Mouse (Mus musculus) midbrain, embryonic 12.5 days (tissue): ENCODE data around the gene Nqo2. TPM values are rescaled to one million over a fixed set of nuclear protein-coding genes. Genes with fewer than 3 reads are reported as not detected.
A peak's percentile ranks its signal among the peaks of the same experiment; 100 is the strongest.

ENCODE experiments used
- ATAC-seq: fragments of 200-750 bp; cut with Nextera tagmentation; 2 replicates; pipeline ENCODE4 v1.8.0; 2017; ENCODE audit warnings: low read depth, moderate TSS enrichment, moderate library complexity; ENCODE audit not compliant: low FRiP score
- H3K27ac ChIP-seq: fragments of 300-500 bp; sonication (generic); replicated peaks from 2 replicates; pipeline ENCODE4 v1.5.1; 2016; ENCODE audit warnings: mild to moderate bottlenecking
- H3K27me3 ChIP-seq: fragments of 300-500 bp; sonication (generic); 2 replicates; pipeline ENCODE4 v1.6.1; 2016; ENCODE audit warnings: mild to moderate bottlenecking
- H3K36me3 ChIP-seq: fragments of 300-500 bp; sonication (generic); 2 replicates; pipeline ENCODE4 v1.6.1; 2016
- H3K4me1 ChIP-seq: fragments of 300-500 bp; sonication (generic); 2 replicates; pipeline ENCODE4 v1.6.1; 2016
- H3K4me2 ChIP-seq: fragments of 300-500 bp; sonication (generic); replicated peaks from 2 replicates; pipeline ENCODE4 v1.6.1; 2016; ENCODE audit warnings: mild to moderate bottlenecking, moderate library complexity
- H3K4me3 ChIP-seq: fragments of 300-500 bp; sonication (generic); 2 replicates; pipeline ENCODE4 v1.5.1; 2016; ENCODE audit warnings: mild to moderate bottlenecking
- H3K9ac ChIP-seq: fragments of 300-500 bp; sonication (generic); replicated peaks from 2 replicates; pipeline ENCODE4 v1.6.1; 2016; ENCODE audit warnings: mild to moderate bottlenecking, moderate library complexity
- H3K9me3 ChIP-seq: fragments of 300-500 bp; sonication (generic); 2 replicates; pipeline ENCODE4 v1.6.1; 2016; ENCODE audit warnings: mild to moderate bottlenecking
- WGBS: fragments of 180-500 bp; shearing (Covaris S2); methylation state at CpG from one replicate; pipeline ENCODE4 v1.1.7; 2016; 5-methylcytosine and 5-hydroxymethylcytosine counted together
- polyA plus RNA-seq: library from polyadenylated mRNA; unstranded; fragments of >200 nt; fragmentation: Nextera tagmentation; extraction: Ambion mirVana; gene quantifications from 2 replicates; pipeline ENCODE4 v1.2.1, GENCODE M21; 2016

Nqo2 gene
- polyA plus RNA-seq, 1 experiment from 2014 or later = 11.9 TPM

- 77% methylated on average over 4 of the region's 4 CpGs for WGBS
Measured at GRCm38 (mm10) chr13:33951308-33952074, 13.0 kb upstream of the Nqo2 start.

DNA sequence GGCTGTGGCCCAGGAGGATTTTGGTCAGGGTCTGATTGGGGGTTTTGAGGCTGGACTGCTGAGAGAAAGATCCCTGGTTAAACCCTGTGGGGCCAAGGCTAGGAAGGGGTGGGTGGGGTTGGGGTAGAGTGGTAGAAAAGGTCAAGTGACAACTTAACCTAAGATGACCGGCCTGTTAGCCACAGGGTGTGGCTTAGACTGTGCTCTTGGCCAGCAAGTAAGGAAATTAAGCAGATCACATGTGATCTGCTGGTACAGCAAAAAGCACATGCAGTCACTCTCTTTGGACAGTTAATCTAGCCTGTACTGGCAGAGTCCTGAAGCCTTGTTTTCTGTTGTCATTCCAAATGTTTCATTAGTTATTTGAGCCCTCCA, 12.4 kb upstream of the Nqo2 start:
- ATAC-seq = no peak
- WGBS = 79% methylated on average over 1 of the region's 1 CpGs
- no peak overlapping the region for H3K9ac ChIP-seq
- no peak overlapping the region for H3K4me3 ChIP-seq
- no peaks in the 10 kb centered on the region for H3K36me3 ChIP-seq
- H3K9me3 ChIP-seq = no peaks in the 10 kb centered on the region
- H3K4me2 ChIP-seq = no peak overlapping the region
- H3K4me1 ChIP-seq = no peaks in the 10 kb centered on the region
- no peaks in the 10 kb centered on the region for H3K27me3 ChIP-seq
- H3K27ac ChIP-seq = no peak overlapping the region

More at GRCm38 (mm10) chr13:33951308-33952074, 13.0 kb upstream of the Nqo2 start:
- ATAC-seq = no peak
- Histone ChIP-seq H3K27ac (no peak overlapping the region), H3K36me3 (no peaks in the 10 kb centered on the region), H3K9ac (no peak overlapping the region), H3K27me3 (no peaks in the 10 kb centered on the region), H3K4me1 (no peaks in the 10 kb centered on the region), H3K4me2 (no peak overlapping the region), H3K4me3 (no peak overlapping the region), H3K9me3 (no peaks in the 10 kb centered on the region)

DNA sequence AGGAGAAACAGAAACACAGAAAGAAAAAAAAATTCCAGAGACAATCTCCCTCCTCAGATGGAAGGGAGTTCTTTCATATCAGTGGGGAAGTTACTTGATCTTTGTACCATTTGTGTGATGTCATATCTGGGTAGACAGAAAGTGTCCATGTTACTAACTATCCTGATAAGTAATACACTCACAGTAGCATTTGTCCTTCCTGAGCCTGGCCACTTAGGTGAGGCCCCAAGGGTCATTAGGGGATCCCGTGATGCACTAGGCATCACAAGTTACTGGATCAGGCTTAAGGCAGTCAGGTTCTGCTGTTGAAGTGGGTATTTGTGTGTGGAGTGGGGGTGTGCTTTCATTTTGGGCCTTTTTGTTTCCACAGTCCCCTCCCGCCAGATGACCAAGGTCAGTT, 11.5 kb upstream of the Nqo2 start:
- H3K36me3 ChIP-seq = no peaks in the 10 kb centered on the region
- no peak overlapping the region for H3K9ac ChIP-seq
- no peak overlapping the region for H3K4me2 ChIP-seq
- H3K4me1 ChIP-seq = no peaks in the 10 kb centered on the region
- no peaks in the 10 kb centered on the region for H3K9me3 ChIP-seq
- ATAC-seq = no peak
- 82% methylated on average over 2 of the region's 2 CpGs for WGBS
- no peak overlapping the region for H3K27ac ChIP-seq
- no peak overlapping the region for H3K4me3 ChIP-seq
- no peaks in the 10 kb centered on the region for H3K27me3 ChIP-seq

- H3K36me3 ChIP-seq = no peaks in the 10 kb centered on the region
- 34% methylated on average over 6 of the region's 6 CpGs for WGBS
Measured at GRCm38 (mm10) chr13:33956571-33957421, 7.7 kb upstream of the Nqo2 start.

GRCm38 (mm10) chr13:33959771-33960170, 4.7 kb upstream of the Nqo2 start:
- H3K36me3 ChIP-seq = no peaks in the 10 kb centered on the region
- no peak for ATAC-seq
- WGBS = 86% methylated on average over 2 of the region's 2 CpGs

More at GRCm38 (mm10) chr13:33956571-33957421, 7.7 kb upstream of the Nqo2 start:
- Histone ChIP-seq H3K9ac (0 out of 2 replicates have a peak overlapping the region, but pooled peaks have one; percentile 5), H3K4me2 (no peak overlapping the region), H3K4me1 (no peaks in the 10 kb centered on the region), H3K9me3 (no peaks in the 10 kb centered on the region), H3K27me3 (no peaks in the 10 kb centered on the region), H3K27ac (no peak overlapping the region), H3K4me3 (no peak overlapping the region)
- 0 out of 2 replicates have a peak, but pooled peaks have one; percentile 47 for ATAC-seq

GRCm38 (mm10) chr13:33965056-33966024, 853 bp downstream of the Nqo2 start:
- peak overlapping the region; percentile 73 for H3K27ac ChIP-seq
- 23% methylated on average over 14 of the region's 14 CpGs for WGBS
- H3K4me2 ChIP-seq = peak overlapping the region; percentile 69
- H3K36me3 ChIP-seq = no peaks in the 10 kb centered on the region
- no peaks in the 10 kb centered on the region for H3K9me3 ChIP-seq
- H3K4me1 ChIP-seq = 0 out of 2 replicates have a peak, but pooled peaks cover 6% of the 10 kb centered on the region
- no peaks in the 10 kb centered on the region for H3K27me3 ChIP-seq
- peak overlapping the region; percentile 58 for H3K4me3 ChIP-seq
- peak overlapping the region; percentile 63 for H3K9ac ChIP-seq
- 0 out of 2 replicates have a peak, but pooled peaks have one; percentile 7 for ATAC-seq

More at GRCm38 (mm10) chr13:33959771-33960170, 4.7 kb upstream of the Nqo2 start:
- no peaks in the 10 kb centered on the region for H3K9me3 ChIP-seq
- H3K4me3 ChIP-seq = no peak overlapping the region
- H3K9ac ChIP-seq = no peak overlapping the region
- 0 out of 2 replicates have a peak, but pooled peaks cover 2% of the 10 kb centered on the region for H3K4me1 ChIP-seq
- no peak overlapping the region for H3K4me2 ChIP-seq
- no peaks in the 10 kb centered on the region for H3K27me3 ChIP-seq
- no peak overlapping the region for H3K27ac ChIP-seq

DNA sequence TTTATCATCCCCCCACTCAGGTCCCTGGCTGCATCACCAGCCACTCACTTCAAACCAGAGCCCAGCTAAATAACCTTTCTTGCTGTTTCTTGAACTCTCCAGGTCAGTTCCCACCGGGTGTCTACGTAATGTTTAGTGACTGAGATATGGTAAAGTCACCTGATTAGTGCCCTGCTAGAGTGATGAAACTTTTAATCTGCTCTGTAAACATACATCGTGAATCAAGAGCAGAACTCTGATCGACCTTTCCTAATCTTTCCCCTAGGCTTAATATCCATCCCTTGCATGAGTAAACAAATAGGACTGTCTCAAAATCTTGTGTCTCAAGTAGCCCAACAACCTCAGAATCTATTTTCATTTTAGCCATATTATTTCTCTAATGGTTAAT, 1.5 kb downstream of the Nqo2 start:
- H3K9ac ChIP-seq = no peak overlapping the region
- no peak overlapping the region for H3K4me2 ChIP-seq
- 58% methylated on average over 4 of the region's 4 CpGs for WGBS
- no peaks in the 10 kb centered on the region for H3K9me3 ChIP-seq
- no peak for ATAC-seq
- no peak overlapping the region for H3K27ac ChIP-seq
- H3K4me3 ChIP-seq = no peak overlapping the region
- no peaks in the 10 kb centered on the region for H3K36me3 ChIP-seq
- H3K4me1 ChIP-seq = 0 out of 2 replicates have a peak, but pooled peaks cover 6% of the 10 kb centered on the region
- no peaks in the 10 kb centered on the region for H3K27me3 ChIP-seq

DNA sequence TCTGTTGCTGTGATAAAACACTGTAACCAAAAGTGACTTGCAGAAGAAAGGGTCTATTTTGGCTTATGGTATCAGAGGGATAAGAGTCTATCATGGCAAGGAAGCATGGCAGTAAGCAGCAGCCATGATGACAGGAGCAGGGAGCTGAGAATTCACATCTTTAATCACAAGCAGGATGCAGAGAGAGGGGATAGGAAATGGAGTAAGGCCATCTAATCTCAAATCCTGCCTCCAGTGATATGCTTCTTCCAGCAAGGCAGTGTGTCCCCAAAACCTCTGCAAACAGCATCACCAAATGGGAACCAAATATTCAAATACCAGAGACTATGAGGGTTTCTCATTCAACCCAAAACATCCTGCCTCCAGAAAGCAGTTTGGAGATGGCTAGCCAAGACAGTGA, 2.1 kb downstream of the Nqo2 start:
- H3K9me3 ChIP-seq = no peaks in the 10 kb centered on the region

GRCm38 (mm10) chr13:33989625-33990024, 25.1 kb downstream of the Nqo2 start:
- Histone ChIP-seq H3K27me3 (no peaks in the 10 kb centered on the region), H3K4me1 (no peaks in the 10 kb centered on the region), H3K36me3 (0 out of 2 replicates have a peak, but pooled peaks cover 3% of the 10 kb centered on the region), H3K9ac (no peak overlapping the region), H3K4me2 (no peak overlapping the region), H3K27ac (no peak overlapping the region), H3K4me3 (no peak overlapping the region), H3K9me3 (no peaks in the 10 kb centered on the region)
- ATAC-seq = no peak
- WGBS = 85% methylated on average over 5 of the region's 5 CpGs

More for the DNA sequence above, 2.1 kb downstream of the Nqo2 start:
- 0 out of 2 replicates have a peak, but pooled peaks cover 6% of the 10 kb centered on the region for H3K4me1 ChIP-seq
- H3K27me3 ChIP-seq = no peaks in the 10 kb centered on the region
- H3K9ac ChIP-seq = no peak overlapping the region
- no peak overlapping the region for H3K27ac ChIP-seq
- H3K36me3 ChIP-seq = no peaks in the 10 kb centered on the region
- no peak overlapping the region for H3K4me3 ChIP-seq
- no peak overlapping the region for H3K4me2 ChIP-seq
- ATAC-seq = no peak

- H3K27ac ChIP-seq = no peak overlapping the region
- H3K9me3 ChIP-seq = no peaks in the 10 kb centered on the region
- H3K4me2 ChIP-seq = no peak overlapping the region
- no peak for ATAC-seq
- H3K4me1 ChIP-seq = no peaks in the 10 kb centered on the region
- H3K27me3 ChIP-seq = no peaks in the 10 kb centered on the region
- no peak overlapping the region for H3K4me3 ChIP-seq
- no peak overlapping the region for H3K9ac ChIP-seq
- 0 out of 2 replicates have a peak, but pooled peaks cover 3% of the 10 kb centered on the region for H3K36me3 ChIP-seq
- 27% methylated on average over 1 of the region's 1 CpGs for WGBS
Measured at GRCm38 (mm10) chr13:33995197-33995596, 30.7 kb downstream of the Nqo2 start.
